Mouse (Mus musculus) embryonic fibroblast, embryonic 13.5 days (primary cell): Measurements from ENCODE around the gene Synj2. TPM values are rescaled to one million over a fixed set of nuclear protein-coding genes. Genes with fewer than 3 reads are reported as not detected.
A peak's percentile ranks its signal among the peaks of the same experiment; 100 is the strongest.

Experiments used
- H3K27ac ChIP-seq: 2 replicates; pipeline ENCODE4 v1.5.1; 2012; ENCODE audit warnings: low read length, control low read depth, inconsistent platforms; ENCODE audit not compliant: insufficient read depth
- H3K4me1 ChIP-seq: 2 replicates; pipeline ENCODE4 v1.6.1; 2011; ENCODE audit warnings: low read length; ENCODE audit not compliant: control insufficient read depth, insufficient read depth
- H3K4me3 ChIP-seq: 2 replicates; pipeline ENCODE4 v1.5.1; 2011; ENCODE audit warnings: mild to moderate bottlenecking, control low read depth, low read length; ENCODE audit not compliant: insufficient read depth
- CTCF ChIP-seq: IDR thresholded peaks from 2 replicates; pipeline ENCODE4 v1.5.1; 2011; ENCODE audit warnings: mild to moderate bottlenecking, control low read depth, low read length, moderate library complexity, borderline replicate concordance; ENCODE audit not compliant: insufficient read depth
- POLR2A ChIP-seq: IDR thresholded peaks from 2 replicates; pipeline ENCODE4 v1.6.1; 2011; ENCODE audit warnings: low read depth, mild to moderate bottlenecking, control low read depth, low read length, moderate library complexity
- polyA plus RNA-seq: library from polyadenylated mRNA; stranded (reverse); fragments of >200 nt; gene quantifications from 2 replicates; pipeline ENCODE4 v1.2.4, GENCODE M21; 2011; ENCODE audit warnings: low read depth; ENCODE audit not compliant: missing spikeins, insufficient read length

The Synj2 gene
- polyA plus RNA-seq, 1 experiment = 19.9 TPM

DNA sequence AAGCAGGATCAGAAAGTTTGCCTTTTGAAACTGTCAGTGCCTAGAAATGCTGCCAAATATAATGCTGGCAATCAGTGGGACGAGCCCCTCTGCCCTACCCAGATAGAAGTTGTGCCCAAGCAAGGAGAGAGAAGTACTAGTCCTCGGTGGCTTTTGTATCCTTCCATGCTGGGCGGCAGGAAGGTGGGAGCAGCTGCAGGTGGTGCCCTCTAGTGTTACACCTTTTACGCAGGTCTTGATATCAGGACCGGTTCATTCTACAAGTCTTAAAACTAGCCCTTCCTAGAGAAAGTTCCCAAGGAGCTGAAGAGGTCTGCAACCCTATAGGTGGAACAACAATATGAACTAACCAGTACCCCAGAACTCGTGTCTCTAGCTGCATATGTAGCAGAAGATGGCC is 39.8 kb downstream of the Synj2 start:
- H3K4me3 ChIP-seq = no peak overlapping the region
- TF ChIP-seq POLR2A (no peak), CTCF (no peak; the same call in 1 of the 2 replicates)
- peaks cover 30% of the 10 kb centered on the region for H3K4me1 ChIP-seq
- H3K27ac ChIP-seq = no peak overlapping the region

DNA sequence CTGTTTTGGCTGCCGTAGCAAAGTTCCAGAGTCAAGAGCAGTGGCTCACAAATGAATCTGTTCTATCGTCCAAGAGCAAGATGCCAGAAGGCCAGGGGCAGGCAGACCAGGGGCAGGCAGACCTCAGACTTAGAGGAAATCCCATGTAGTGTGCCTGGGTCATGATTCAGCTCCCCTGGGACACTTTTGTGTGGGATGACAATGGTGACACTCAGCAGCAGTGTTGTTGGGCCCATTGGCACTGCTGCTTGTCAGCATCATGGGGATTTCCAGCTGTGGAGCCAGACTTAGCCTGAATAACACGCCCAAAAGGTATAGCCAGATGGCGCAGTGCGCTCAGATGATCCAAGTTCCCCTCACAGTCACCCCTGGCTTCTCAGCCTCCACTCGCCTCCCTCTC is 42.1 kb downstream of the Synj2 start:
- H3K4me1 ChIP-seq = peaks cover 12% of the 10 kb centered on the region
- no peak for TF ChIP-seq CTCF
- TF ChIP-seq POLR2A = no peak
- no peak overlapping the region for H3K27ac ChIP-seq
- H3K4me3 ChIP-seq = no peak overlapping the region

- no peak overlapping the region for H3K27ac ChIP-seq
- no peak overlapping the region for H3K4me3 ChIP-seq
- peaks cover 8% of the 10 kb centered on the region for H3K4me1 ChIP-seq
- TF ChIP-seq CTCF (no peak), POLR2A (no peak)
These were observed 42.8 kb downstream of the Synj2 start for GRCm38 (mm10) chr17:5983901-5984300.

- H3K27ac ChIP-seq = no peak overlapping the region
- no peak overlapping the region for H3K4me3 ChIP-seq
- TF ChIP-seq CTCF (no peak), POLR2A (no peak)
- H3K4me1 ChIP-seq = peaks cover 8% of the 10 kb centered on the region
These were observed 43.7 kb downstream of the Synj2 start for GRCm38 (mm10) chr17:5984700-5985231.

DNA sequence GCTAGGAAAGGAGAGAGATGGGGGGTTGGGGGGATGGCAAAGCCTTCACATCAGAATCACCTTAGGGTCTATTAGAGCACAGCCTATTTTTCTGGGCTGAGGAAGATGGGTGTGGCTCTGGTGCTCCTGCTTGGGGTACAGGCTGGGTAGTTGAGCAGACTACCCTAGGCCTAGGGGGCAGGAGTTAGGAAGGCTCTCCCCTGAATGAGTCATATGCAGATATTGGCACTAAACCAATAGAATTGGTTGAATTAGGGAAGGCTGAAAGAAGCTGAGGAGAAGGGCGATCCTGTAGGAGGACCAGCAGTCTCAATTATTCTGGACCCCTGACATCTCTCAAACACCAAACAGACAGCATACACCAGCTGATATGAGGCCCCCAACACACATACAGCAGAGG is 44.2 kb downstream of the Synj2 start:
- no peak for TF ChIP-seq POLR2A
- no peak for TF ChIP-seq CTCF
- no peak overlapping the region for H3K4me3 ChIP-seq
- H3K4me1 ChIP-seq = peaks cover 8% of the 10 kb centered on the region
- no peak overlapping the region for H3K27ac ChIP-seq

- no peak overlapping the region for H3K4me3 ChIP-seq
- peaks cover 8% of the 10 kb centered on the region for H3K4me1 ChIP-seq
- no peak overlapping the region for H3K27ac ChIP-seq
- TF ChIP-seq POLR2A (no peak), CTCF (no peak)
These were observed 46.4 kb downstream of the Synj2 start for GRCm38 (mm10) chr17:5987271-5988056.

- no peak for TF ChIP-seq CTCF
- TF ChIP-seq POLR2A = no peak
- H3K4me1 ChIP-seq = peaks cover 11% of the 10 kb centered on the region
- H3K27ac ChIP-seq = no peak overlapping the region
- no peak overlapping the region for H3K4me3 ChIP-seq
These were observed 47.0 kb downstream of the Synj2 start for GRCm38 (mm10) chr17:5988102-5988501.

GRCm38 (mm10) chr17:5992866-5993580 is 51.9 kb downstream of the Synj2 start:
- TF ChIP-seq CTCF (no peak), POLR2A (no peak)
- no peak overlapping the region for H3K4me3 ChIP-seq

GRCm38 (mm10) chr17:5993581-5994260 is 52.6 kb downstream of the Synj2 start:
- peaks cover 19% of the 10 kb centered on the region for H3K4me1 ChIP-seq
- TF ChIP-seq POLR2A (no peak), CTCF (no peak)

More at GRCm38 (mm10) chr17:5992866-5993580, 51.9 kb downstream of the Synj2 start:
- peak overlapping the region; percentile 92 for H3K27ac ChIP-seq
- H3K4me1 ChIP-seq = peaks cover 19% of the 10 kb centered on the region

DNA sequence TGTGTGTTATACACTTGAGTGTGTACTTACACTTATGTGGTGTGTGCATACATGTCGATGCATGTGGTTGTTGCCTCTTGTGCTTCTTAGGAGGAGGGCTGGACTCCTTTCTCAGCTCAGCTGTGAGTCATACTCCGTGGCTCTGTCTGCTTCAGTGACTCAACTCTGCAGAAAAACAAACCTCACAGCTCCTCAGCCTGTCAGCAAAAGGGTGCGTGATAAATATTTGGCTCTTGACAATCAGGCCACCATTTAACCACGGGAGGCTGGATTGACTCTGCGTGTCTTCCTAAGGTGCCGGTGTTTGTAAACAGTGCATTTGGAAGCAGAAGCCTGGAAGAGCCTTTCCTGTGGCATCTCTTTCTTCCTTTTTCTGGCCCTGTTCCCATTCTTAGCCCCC is 53.5 kb downstream of the Synj2 start:
- peaks cover 19% of the 10 kb centered on the region for H3K4me1 ChIP-seq
- no peak overlapping the region for H3K4me3 ChIP-seq
- H3K27ac ChIP-seq = peak overlapping the region; percentile 92
- TF ChIP-seq POLR2A (no peak), CTCF (no peak)

More at GRCm38 (mm10) chr17:5993581-5994260, 52.6 kb downstream of the Synj2 start:
- Histone ChIP-seq H3K27ac (peak overlapping the region; percentile 92), H3K4me3 (no peak overlapping the region)
